Mouse (Mus musculus) cortical plate, adult 2 months (tissue): ENCODE measurements around the gene Hlcs.
A peak's percentile ranks its signal among the peaks of the same experiment; 100 is the strongest.

ENCODE experiments used
- CTCF ChIP-seq: fragments of 200-500 bp; IDR thresholded peaks from 2 replicates; pipeline ENCODE4 v1.5.1; 2011; ENCODE audit warnings: mild to moderate bottlenecking, control low read depth, low read length; ENCODE audit not compliant: insufficient read depth; ENCODE audit errors: extremely low read depth
- POLR2A ChIP-seq: fragments of 200-500 bp; IDR thresholded peaks from 2 replicates; pipeline ENCODE4 v1.6.1; 2011; ENCODE audit warnings: mild to moderate bottlenecking, low read length, control low read depth; ENCODE audit not compliant: insufficient read depth; ENCODE audit errors: extremely low read depth

DNA sequence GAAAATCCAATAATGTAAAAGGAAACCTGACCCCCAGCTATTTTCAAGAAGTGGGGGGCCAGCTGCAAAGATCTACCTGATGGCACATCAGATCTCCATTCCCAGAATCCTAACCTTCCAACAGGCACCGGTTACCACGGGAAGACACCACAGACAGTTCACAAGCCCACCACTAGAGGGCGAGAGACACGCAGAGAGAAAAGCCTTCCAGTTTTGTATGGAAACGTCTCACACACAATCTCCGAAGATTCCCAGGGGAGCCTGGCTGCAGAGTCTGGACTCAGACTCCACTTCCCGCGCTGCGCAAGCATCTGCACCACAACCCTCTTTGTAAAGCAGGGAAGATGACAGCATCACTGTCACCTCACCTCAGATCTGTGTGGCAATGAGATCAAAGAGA lies 43.7 kb downstream of the Hlcs start:
- TF ChIP-seq CTCF (peak; percentile 98), POLR2A (no peak)
